Mouse (Mus musculus) E14TG2a.4 (cell line): ENCODE data around the gene Adcyap1r1.

Source experiments
- H3K27me3 ChIP-seq: 2 replicates; pipeline ENCODE4 v1.6.1; 2014; ENCODE audit warnings: low read length, control low read depth; ENCODE audit not compliant: insufficient read depth
- H3K36me3 ChIP-seq: 2 replicates; pipeline ENCODE4 v1.6.1; 2014; ENCODE audit warnings: low read length, control low read depth; ENCODE audit not compliant: insufficient read depth
- H3K4me1 ChIP-seq: replicated peaks from 2 replicates; pipeline ENCODE4 v1.6.1; 2014; ENCODE audit warnings: low read depth, low read length, control low read depth
- H3K4me3 ChIP-seq: replicated peaks from 2 replicates; pipeline ENCODE4 v1.5.1; 2014; ENCODE audit warnings: mild to moderate bottlenecking, low read length
- H3K9me3 ChIP-seq: 2 replicates; pipeline ENCODE4 v1.6.1; 2014; ENCODE audit warnings: low read length, control low read depth
- CTCF ChIP-seq: conservative IDR thresholded peaks from 2 replicates; pipeline ENCODE4 v1.5.1; 2014; ENCODE audit warnings: low read length
- NANOG ChIP-seq: IDR thresholded peaks from 2 replicates; pipeline ENCODE4 v1.6.1; 2014; ENCODE audit warnings: borderline replicate concordance, low read length, mixed read lengths
- POU5F1 ChIP-seq: IDR thresholded peaks from 2 replicates; pipeline ENCODE4 v1.6.1; 2014; ENCODE audit warnings: low read length, borderline replicate concordance

The Adcyap1r1 gene

GRCm38 (mm10) chr6:55470691-55471090, 18.9 kb downstream of the Adcyap1r1 start:
- H3K36me3 ChIP-seq: no peaks in the 10 kb centered on the region
- no peak overlapping the region for H3K4me3 ChIP-seq
- H3K9me3 ChIP-seq: no peaks in the 10 kb centered on the region
- TF ChIP-seq POU5F1: no peak
- no peak for TF ChIP-seq CTCF
- no peak for TF ChIP-seq NANOG
- H3K4me1 ChIP-seq: peaks cover 24% of the 10 kb centered on the region
- 0 out of 2 replicates have a peak, but pooled peaks cover 9% of the 10 kb centered on the region for H3K27me3 ChIP-seq

- H3K36me3 ChIP-seq: no peaks in the 10 kb centered on the region
- H3K27me3 ChIP-seq: 0 out of 2 replicates have a peak, but pooled peaks cover 10% of the 10 kb centered on the region
- no peak for TF ChIP-seq POU5F1
- TF ChIP-seq CTCF: no peak
- no peak for TF ChIP-seq NANOG
- H3K4me3 ChIP-seq: no peak overlapping the region
- peaks cover 7% of the 10 kb centered on the region for H3K4me1 ChIP-seq
- H3K9me3 ChIP-seq: no peaks in the 10 kb centered on the region
These were observed 20.6 kb downstream of the Adcyap1r1 start for GRCm38 (mm10) chr6:55472381-55472780.

- peaks cover 20% of the 10 kb centered on the region for H3K4me1 ChIP-seq
- no peak overlapping the region for H3K4me3 ChIP-seq
- no peaks in the 10 kb centered on the region; the same call in 1 of the 2 replicates for H3K27me3 ChIP-seq
- no peaks in the 10 kb centered on the region for H3K9me3 ChIP-seq
- no peak for TF ChIP-seq CTCF
- no peak for TF ChIP-seq NANOG
- no peak for TF ChIP-seq POU5F1
- H3K36me3 ChIP-seq: no peaks in the 10 kb centered on the region
These were observed 29.2 kb downstream of the Adcyap1r1 start for GRCm38 (mm10) chr6:55480988-55481387.

GRCm38 (mm10) chr6:55482471-55482870, 30.7 kb downstream of the Adcyap1r1 start:
- Histone ChIP-seq H3K36me3 (no peaks in the 10 kb centered on the region), H3K4me1 (peaks cover 30% of the 10 kb centered on the region), H3K9me3 (no peaks in the 10 kb centered on the region), H3K27me3 (no peaks in the 10 kb centered on the region; the same call in 1 of the 2 replicates), H3K4me3 (no peak overlapping the region)
- no peak for TF ChIP-seq NANOG
- no peak for TF ChIP-seq CTCF

GRCm38 (mm10) chr6:55483360-55483759, 31.6 kb downstream of the Adcyap1r1 start:
- no peak overlapping the region for H3K4me3 ChIP-seq
- H3K9me3 ChIP-seq: no peaks in the 10 kb centered on the region
- no peaks in the 10 kb centered on the region for H3K36me3 ChIP-seq
- H3K4me1 ChIP-seq: peaks cover 38% of the 10 kb centered on the region
- no peak for TF ChIP-seq POU5F1
- TF ChIP-seq NANOG: no peak
- H3K27me3 ChIP-seq: no peaks in the 10 kb centered on the region; the same call in 1 of the 2 replicates

- Histone ChIP-seq H3K36me3 (no peaks in the 10 kb centered on the region), H3K4me3 (no peak overlapping the region), H3K4me1 (peaks cover 46% of the 10 kb centered on the region), H3K9me3 (no peaks in the 10 kb centered on the region), H3K27me3 (no peaks in the 10 kb centered on the region; the same call in 1 of the 2 replicates)
- TF ChIP-seq CTCF (no peak), POU5F1 (no peak), NANOG (no peak)
These were observed 32.4 kb downstream of the Adcyap1r1 start for GRCm38 (mm10) chr6:55484224-55484623.

GRCm38 (mm10) chr6:55485216-55485615, 33.4 kb downstream of the Adcyap1r1 start:
- Histone ChIP-seq H3K27me3 (no peaks in the 10 kb centered on the region; the same call in 1 of the 2 replicates), H3K36me3 (no peaks in the 10 kb centered on the region), H3K9me3 (no peaks in the 10 kb centered on the region), H3K4me3 (no peak overlapping the region), H3K4me1 (peaks cover 46% of the 10 kb centered on the region)
- TF ChIP-seq NANOG (no peak), POU5F1 (no peak), CTCF (no peak)

GRCm38 (mm10) chr6:55487726-55488125, 35.9 kb downstream of the Adcyap1r1 start:
- no peaks in the 10 kb centered on the region for H3K9me3 ChIP-seq
- TF ChIP-seq NANOG (no peak), CTCF (no peak), POU5F1 (no peak)
- H3K4me1 ChIP-seq: peaks cover 46% of the 10 kb centered on the region
- no peaks in the 10 kb centered on the region; the same call in 1 of the 2 replicates for H3K27me3 ChIP-seq
- H3K4me3 ChIP-seq: no peak overlapping the region
- H3K36me3 ChIP-seq: no peaks in the 10 kb centered on the region

GRCm38 (mm10) chr6:55496201-55496600, 44.4 kb downstream of the Adcyap1r1 start:
- Histone ChIP-seq H3K4me3 (no peak overlapping the region), H3K36me3 (no peaks in the 10 kb centered on the region), H3K27me3 (no peaks in the 10 kb centered on the region; the same call in 1 of the 2 replicates), H3K9me3 (no peaks in the 10 kb centered on the region), H3K4me1 (no peaks in the 10 kb centered on the region)
- no peak for TF ChIP-seq NANOG
- TF ChIP-seq POU5F1: no peak
- TF ChIP-seq CTCF: no peak

GRCm38 (mm10) chr6:55498753-55499152, 47.0 kb downstream of the Adcyap1r1 start:
- Histone ChIP-seq H3K36me3 (no peaks in the 10 kb centered on the region), H3K4me1 (no peaks in the 10 kb centered on the region), H3K27me3 (no peaks in the 10 kb centered on the region; the same call in 1 of the 2 replicates), H3K4me3 (no peak overlapping the region), H3K9me3 (no peaks in the 10 kb centered on the region)
- no peak for TF ChIP-seq NANOG
- no peak for TF ChIP-seq CTCF
- TF ChIP-seq POU5F1: no peak
